Mouse (Mus musculus) hindbrain, embryonic 15.5 days (tissue): Measurements from ENCODE around the gene Npw. TPM values are rescaled to one million over a fixed set of nuclear protein-coding genes. Genes with fewer than 3 reads are reported as not detected.
A peak's percentile ranks its signal among the peaks of the same experiment; 100 is the strongest.

Source experiments
- ATAC-seq: fragments of 200-750 bp; cut with Nextera tagmentation; 2 replicates; pipeline ENCODE4 v1.8.0; 2017; ENCODE audit warnings: low read depth, moderate number of reproducible peaks, moderate TSS enrichment; ENCODE audit not compliant: low FRiP score
- H3K27ac ChIP-seq: fragments of 300-500 bp; sonication (generic); replicated peaks from 2 replicates; pipeline ENCODE4 v1.5.1; 2015; ENCODE audit warnings: mild to moderate bottlenecking, inconsistent platforms
- H3K27me3 ChIP-seq: fragments of 300-500 bp; sonication (generic); 2 replicates; pipeline ENCODE4 v1.6.1; 2015; ENCODE audit warnings: control low read depth, inconsistent platforms
- H3K36me3 ChIP-seq: fragments of 300-500 bp; sonication (generic); 2 replicates; pipeline ENCODE4 v1.6.1; 2015; ENCODE audit warnings: control low read depth, inconsistent platforms
- H3K4me1 ChIP-seq: fragments of 300-500 bp; sonication (generic); replicated peaks from 2 replicates; pipeline ENCODE4 v1.6.1; 2015; ENCODE audit warnings: control low read depth, inconsistent platforms
- H3K4me2 ChIP-seq: fragments of 300-500 bp; sonication (generic); 2 replicates; pipeline ENCODE4 v1.6.1; 2015; ENCODE audit warnings: moderate library complexity, mild to moderate bottlenecking, inconsistent platforms
- H3K4me3 ChIP-seq: fragments of 300-500 bp; sonication (generic); 2 replicates; pipeline ENCODE4 v1.5.1; 2015; ENCODE audit warnings: mild to moderate bottlenecking, inconsistent platforms
- H3K9ac ChIP-seq: fragments of 300-500 bp; sonication (generic); 2 replicates; pipeline ENCODE4 v1.6.1; 2015; ENCODE audit warnings: inconsistent platforms
- H3K9me3 ChIP-seq: fragments of 300-500 bp; sonication (generic); 2 replicates; pipeline ENCODE4 v1.6.1; 2016; ENCODE audit warnings: control low read depth, inconsistent platforms
- WGBS: fragments of 180-500 bp; shearing (Covaris S2); methylation state at CpG from one replicate; pipeline ENCODE4 v1.1.7; 2015; 5-methylcytosine and 5-hydroxymethylcytosine counted together
- polyA plus RNA-seq: library from polyadenylated mRNA; unstranded; fragments of >200 nt; fragmentation: Nextera tagmentation; extraction: Ambion mirVana; gene quantifications from 2 replicates; pipeline ENCODE4 v1.2.1, GENCODE M21; 2015

The Npw gene
- polyA plus RNA-seq, 1 experiment from 2014 or later: 0.31 TPM

GRCm38 (mm10) chr17:24638214-24638613 is 20.0 kb downstream of the Npw start:
- whole genome bisulfite sequencing: 92% methylated on average over 4 of the region's 4 CpGs
- no peak overlapping the region for H3K27ac ChIP-seq
- no peak overlapping the region for H3K9ac ChIP-seq
- H3K4me3 ChIP-seq: no peak overlapping the region
- H3K9me3 ChIP-seq: no peaks in the 10 kb centered on the region
- peaks cover 11% of the 10 kb centered on the region; the same call in 1 of the 2 replicates for H3K36me3 ChIP-seq
- no peak overlapping the region for H3K4me2 ChIP-seq
- ATAC-seq: no peak
- H3K27me3 ChIP-seq: no peaks in the 10 kb centered on the region
- H3K4me1 ChIP-seq: peaks cover 4% of the 10 kb centered on the region

- ATAC-seq: no peak
- no peak overlapping the region for H3K4me3 ChIP-seq
- 61% methylated on average over 5 of the region's 5 CpGs for whole genome bisulfite sequencing
- H3K9me3 ChIP-seq: no peaks in the 10 kb centered on the region
- H3K9ac ChIP-seq: no peak overlapping the region
- no peak overlapping the region for H3K27ac ChIP-seq
- peaks cover 11% of the 10 kb centered on the region; the same call in 1 of the 2 replicates for H3K36me3 ChIP-seq
- no peak overlapping the region for H3K4me2 ChIP-seq
- H3K4me1 ChIP-seq: peaks cover 12% of the 10 kb centered on the region
- no peaks in the 10 kb centered on the region for H3K27me3 ChIP-seq
These were observed 21.3 kb downstream of the Npw start for GRCm38 (mm10) chr17:24636781-24637481.

- 96% methylated on average over 5 of the region's 5 CpGs for WGBS
- Histone ChIP-seq H3K4me2 (no peak overlapping the region), H3K4me1 (peaks cover 18% of the 10 kb centered on the region), H3K4me3 (no peak overlapping the region), H3K27ac (no peak overlapping the region), H3K27me3 (no peaks in the 10 kb centered on the region), H3K36me3 (peaks cover 8% of the 10 kb centered on the region), H3K9me3 (no peaks in the 10 kb centered on the region), H3K9ac (no peak overlapping the region)
- no peak for ATAC-seq
These were observed 22.6 kb downstream of the Npw start for GRCm38 (mm10) chr17:24635694-24636093.

GRCm38 (mm10) chr17:24635024-24635423 is 23.2 kb downstream of the Npw start:
- H3K4me3 ChIP-seq: no peak overlapping the region
- peaks cover 18% of the 10 kb centered on the region for H3K4me1 ChIP-seq
- H3K9me3 ChIP-seq: no peaks in the 10 kb centered on the region
- no peaks in the 10 kb centered on the region for H3K27me3 ChIP-seq
- no peak overlapping the region for H3K9ac ChIP-seq
- no peak overlapping the region for H3K27ac ChIP-seq
- ATAC-seq: no peak
- 80% methylated on average over 4 of the region's 4 CpGs for WGBS
- no peak overlapping the region for H3K4me2 ChIP-seq
- H3K36me3 ChIP-seq: peaks cover 12% of the 10 kb centered on the region

- H3K9ac ChIP-seq: no peak overlapping the region
These were observed 24.4 kb downstream of the Npw start for GRCm38 (mm10) chr17:24633831-24634230.

GRCm38 (mm10) chr17:24632813-24633449 is 25.3 kb downstream of the Npw start:
- ATAC-seq: peak; percentile 18; the same call in 1 of the 2 replicates
- Histone ChIP-seq H3K27me3 (no peaks in the 10 kb centered on the region), H3K27ac (peak overlapping the region; percentile 84), H3K36me3 (peaks cover 26% of the 10 kb centered on the region), H3K4me2 (peak overlapping the region; percentile 93), H3K4me3 (peak overlapping the region; percentile 80), H3K9ac (peak overlapping the region; percentile 61), H3K4me1 (peaks cover 18% of the 10 kb centered on the region), H3K9me3 (no peaks in the 10 kb centered on the region)
- 12% methylated on average over 22 of the region's 22 CpGs for WGBS

More at GRCm38 (mm10) chr17:24633831-24634230, 24.4 kb downstream of the Npw start:
- no peak overlapping the region for H3K27ac ChIP-seq
- ATAC-seq: no peak
- H3K36me3 ChIP-seq: peaks cover 18% of the 10 kb centered on the region
- H3K9me3 ChIP-seq: no peaks in the 10 kb centered on the region
- 98% methylated on average over 11 of the region's 11 CpGs for WGBS
- no peaks in the 10 kb centered on the region for H3K27me3 ChIP-seq
- no peak overlapping the region for H3K4me2 ChIP-seq
- H3K4me3 ChIP-seq: no peak overlapping the region
- H3K4me1 ChIP-seq: peaks cover 18% of the 10 kb centered on the region

GRCm38 (mm10) chr17:24632167-24632812 is 26.0 kb downstream of the Npw start, which contains the start of the genes Tsc2 and Nthl1:
Gene Tsc2, minus strand, starts transcription at chr17:24632630.
Gene Nthl1, plus strand, starts transcription at chr17:24632680.
- Histone ChIP-seq H3K27ac (peak within 1 kb of the TSS; percentile 84), H3K4me2 (peak within 1 kb of the TSS; percentile 93), H3K4me3 (peak within 1 kb of the TSS; percentile 80), H3K27me3 (no peaks in the 10 kb centered on the region), H3K9ac (peak within 1 kb of the TSS; percentile 61), H3K36me3 (peaks cover 31% of the 10 kb centered on the region), H3K4me1 (peaks cover 18% of the 10 kb centered on the region), H3K9me3 (no peaks in the 10 kb centered on the region)
- peak; percentile 92 for ATAC-seq
- 2% methylated on average over 51 of the region's 51 CpGs for WGBS

GRCm38 (mm10) chr17:24630072-24630471 is 28.2 kb downstream of the Npw start:
- H3K4me3 ChIP-seq: no peak overlapping the region
- H3K36me3 ChIP-seq: peaks cover 50% of the 10 kb centered on the region
- no peak for ATAC-seq
- H3K4me2 ChIP-seq: no peak overlapping the region
- no peak overlapping the region for H3K27ac ChIP-seq
- H3K9me3 ChIP-seq: no peaks in the 10 kb centered on the region
- no peak overlapping the region for H3K9ac ChIP-seq
- H3K4me1 ChIP-seq: peaks cover 18% of the 10 kb centered on the region
- 91% methylated on average over 14 of the region's 14 CpGs for WGBS
- no peaks in the 10 kb centered on the region for H3K27me3 ChIP-seq

GRCm38 (mm10) chr17:24628646-24629045 is 29.6 kb downstream of the Npw start:
- 58% methylated on average over 5 of the region's 5 CpGs for WGBS
- H3K9ac ChIP-seq: no peak overlapping the region

GRCm38 (mm10) chr17:24625472-24625871 is 32.8 kb downstream of the Npw start:
- 96% methylated on average over 8 of the region's 8 CpGs for WGBS
- H3K9me3 ChIP-seq: no peaks in the 10 kb centered on the region
- H3K36me3 ChIP-seq: peaks cover 91% of the 10 kb centered on the region
- no peak overlapping the region for H3K4me2 ChIP-seq
- no peak overlapping the region for H3K27ac ChIP-seq
- H3K4me3 ChIP-seq: no peak overlapping the region
- no peak overlapping the region for H3K9ac ChIP-seq
- H3K4me1 ChIP-seq: no peaks in the 10 kb centered on the region
- no peaks in the 10 kb centered on the region for H3K27me3 ChIP-seq
- ATAC-seq: no peak

More at GRCm38 (mm10) chr17:24628646-24629045, 29.6 kb downstream of the Npw start:
- peaks cover 18% of the 10 kb centered on the region for H3K4me1 ChIP-seq
- H3K4me3 ChIP-seq: no peak overlapping the region
- no peaks in the 10 kb centered on the region for H3K9me3 ChIP-seq
- H3K27me3 ChIP-seq: no peaks in the 10 kb centered on the region
- H3K36me3 ChIP-seq: peaks cover 63% of the 10 kb centered on the region
- ATAC-seq: no peak
- H3K4me2 ChIP-seq: no peak overlapping the region
- H3K27ac ChIP-seq: no peak overlapping the region

- Histone ChIP-seq H3K9ac (no peak overlapping the region), H3K4me3 (no peak overlapping the region), H3K4me1 (no peaks in the 10 kb centered on the region), H3K27ac (no peak overlapping the region), H3K36me3 (peaks cover 77% of the 10 kb centered on the region), H3K27me3 (no peaks in the 10 kb centered on the region), H3K4me2 (no peak overlapping the region), H3K9me3 (no peaks in the 10 kb centered on the region)
- no peak for ATAC-seq
- 85% methylated on average over 14 of the region's 14 CpGs for WGBS
These were observed 40.6 kb downstream of the Npw start for GRCm38 (mm10) chr17:24617561-24618194.
